Mouse (Mus musculus) embryonic stem cell, embryonic (primary cell): ENCODE data around the gene Oas1d.
"Not testable (repeated sequence)": the region's sequence is repeated elsewhere in the genome, so short reads cannot be mapped to it uniquely, and the experiment has no call there.

ENCODE experiments used
- CTCF ChIA-PET, 4 experiments: fragments of 300-600 bp in 2 of 4; fragments of 350-600 bp in 2 of 4; sonication (Branson Sonifier 250); formaldehyde crosslinking; loops; one replicate each; lab custom pipeline; 2022; ENCODE audit warnings: inconsistent platforms in 2 of 4; lab: Charles Lee
- POLR2A ChIA-PET, 4 experiments: fragments of 300-600 bp in 2 of 4; fragments of 350-600 bp in 2 of 4; sonication (Branson Sonifier 250); formaldehyde crosslinking; loops; one replicate each; lab custom pipeline; 2022; ENCODE audit warnings: antibody characterized with exemption in 4 of 4, inconsistent platforms in 1 of 4; lab: Charles Lee

Oas1d gene

GRCm38 (mm10) chr5:120914204-120914603 is at the start of gene Oas1d:
Oas1d (plus strand) TSS chr5:120914536.
- ChIA-PET POLR2A (interaction anchor here in 3 of 4 experiments (0.6 to 1.2 kb wide), 3 partner anchors 23 to 27 kb away, joined by 3 to 5 read pairs (median 4); partner anchors contain the start of gene Oas1g (in 1 of the 3)), CTCF (interaction anchor here (0.6 to 1.5 kb wide), 9 partner anchors 13 to 309 kb away, joined by 3 to 9 read pairs (median 4); partner anchors contain the start of genes Oas1c (in 1 of the 4) and Oas1g (in 1 of the 4))

- CTCF ChIA-PET = interaction anchor here in 2 of 4 experiments (0.5 to 1.5 kb wide), 3 partner anchors 28 to 223 kb away, joined by 3 read pairs; no protein-coding TSS in a partner anchor
- POLR2A ChIA-PET = no interaction called here
Observed at GRCm38 (mm10) chr5:120865336-120865860, 48.9 kb upstream of the Oas1d start.

GRCm38 (mm10) chr5:120869436-120870015 is 44.8 kb upstream of the Oas1d start:
- CTCF ChIA-PET = interaction anchor here in 1 of 4 experiments (0.7 to 1.3 kb wide), 2 partner anchors 18 to 36 kb away, joined by 3 read pairs; no protein-coding TSS in a partner anchor
- POLR2A ChIA-PET = interaction anchor here in 2 of 4 experiments (1.1 to 1.5 kb wide), 3 partner anchors 39 to 211 kb away, joined by 3 to 5 read pairs (median 4); no protein-coding TSS in a partner anchor

- ChIA-PET POLR2A (interaction anchor here in 2 of 4 experiments (0.5 to 1.5 kb wide), 5 partner anchors 18 to 210 kb away, joined by 3 to 6 read pairs (median 4); partner anchors contain the start of gene Oas1g (in 1 of the 2)), CTCF (interaction anchor here in 2 of 4 experiments (0.5 to 1.3 kb wide), 3 partner anchors 19 to 549 kb away, joined by 3 read pairs; no protein-coding TSS in a partner anchor)
Observed at GRCm38 (mm10) chr5:120870081-120870480, 44.3 kb upstream of the Oas1d start.

GRCm38 (mm10) chr5:120870782-120871181 is 43.6 kb upstream of the Oas1d start:
- CTCF ChIA-PET = interaction anchor here in 1 of 4 experiments (1.3 kb wide), 1 partner anchor 37 kb away, joined by 3 read pairs; no protein-coding TSS in a partner anchor

GRCm38 (mm10) chr5:120871469-120871868 is 42.9 kb upstream of the Oas1d start:
- ChIA-PET CTCF (no interaction called here), POLR2A (interaction anchor here in 1 of 4 experiments (0.7 to 1.5 kb wide), 3 partner anchors 10 to 68 kb away, joined by 4 read pairs; partner anchors contain the start of genes Oas1g and Oas1h)

More at GRCm38 (mm10) chr5:120870782-120871181, 43.6 kb upstream of the Oas1d start:
- POLR2A ChIA-PET = interaction anchor here in 2 of 4 experiments (0.7 to 1.5 kb wide), 5 partner anchors 9 to 68 kb away, joined by 3 to 5 read pairs (median 4); partner anchors contain the start of genes Oas1g (in 1 of the 2) and Oas1h (in 1 of the 2)

- CTCF ChIA-PET = not testable (repeated sequence)
- POLR2A ChIA-PET = interaction anchor here in 1 of 4 experiments (1.1 kb wide), 1 partner anchor 11 kb away, joined by 4 read pairs; the partner anchor contains the start of gene Oas1g
Observed at GRCm38 (mm10) chr5:120876839-120877238, 37.5 kb upstream of the Oas1d start.

GRCm38 (mm10) chr5:120877407-120877806 is 36.9 kb upstream of the Oas1d start:
- CTCF ChIA-PET = not testable (repeated sequence)
- POLR2A ChIA-PET = interaction anchor here in 2 of 4 experiments (1.1 to 2.2 kb wide), 3 partner anchors 11 to 22 kb away, joined by 4 to 28 read pairs (median 27); partner anchors contain the start of gene Oas1g (in 1 of the 2)

- POLR2A ChIA-PET = interaction anchor here in 3 of 4 experiments (0.6 to 2.2 kb wide), 5 partner anchors 9 to 28 kb away, joined by 3 to 28 read pairs (median 6); partner anchors contain the start of genes Oas1a (in 1 of the 3) and Oas1g (in 1 of the 3)
- CTCF ChIA-PET = interaction anchor here in 2 of 4 experiments (0.5 to 0.7 kb wide), 2 partner anchors 35 to 264 kb away, joined by 3 to 4 read pairs; no protein-coding TSS in a partner anchor
Observed at GRCm38 (mm10) chr5:120878803-120879202, 35.5 kb upstream of the Oas1d start.

GRCm38 (mm10) chr5:120881681-120882080 is 32.7 kb upstream of the Oas1d start:
- CTCF ChIA-PET = not testable (repeated sequence)
- POLR2A ChIA-PET = interaction anchor here in 2 of 4 experiments (0.6 to 0.7 kb wide), 2 partner anchors 19 to 20 kb away, joined by 4 to 6 read pairs; no protein-coding TSS in a partner anchor

GRCm38 (mm10) chr5:120887413-120887812 is 26.9 kb upstream of the Oas1d start, which contains the start of gene Oas1g:
Oas1g (minus strand) TSS chr5:120887613.
- CTCF ChIA-PET = interaction anchor here (0.5 to 1.4 kb wide), 24 partner anchors 12 to 1241 kb away, joined by 3 to 26 read pairs (median 6); partner anchors contain the start of gene Oas1a (in 2 of the 4)
- POLR2A ChIA-PET = interaction anchor here in 3 of 4 experiments (0.6 to 4.7 kb wide), 50 partner anchors 8 to 1501 kb away, joined by 3 to 71 read pairs (median 4); partner anchors contain the start of genes Oas1a (in 2 of the 3), Oas1c (in 2 of the 3), Oas1d (in 1 of the 3) and Oas1e (in 1 of the 3)

- CTCF ChIA-PET = interaction anchor here (0.6 to 1.4 kb wide), 24 partner anchors 11 to 1240 kb away, joined by 3 to 26 read pairs (median 6); partner anchors contain the start of genes Oas1a (in 2 of the 4) and Oas1f (in 1 of the 4)
- POLR2A ChIA-PET = interaction anchor here in 3 of 4 experiments (0.6 to 4.7 kb wide), 51 partner anchors 8 to 1502 kb away, joined by 3 to 71 read pairs (median 4); partner anchors contain the start of genes Oas1a (in 2 of the 3), Oas1c (in 2 of the 3), Oas1d (in 1 of the 3) and Oas1e (in 1 of the 3)
Observed at GRCm38 (mm10) chr5:120887831-120888230, 26.5 kb upstream of the Oas1d start.

- CTCF ChIA-PET = interaction anchor here in 3 of 4 experiments (0.6 to 1.4 kb wide), 9 partner anchors 24 to 111 kb away, joined by 3 to 13 read pairs (median 5); partner anchors contain the start of gene Oas1f (in 1 of the 3)
- POLR2A ChIA-PET = interaction anchor here in 3 of 4 experiments (0.6 to 4.7 kb wide), 34 partner anchors 9 to 567 kb away, joined by 3 to 71 read pairs (median 4); partner anchors contain the start of genes Oas1a (in 2 of the 3), Oas1c (in 2 of the 3), Oas1d (in 2 of the 3) and Oas1e (in 1 of the 3)
Observed at GRCm38 (mm10) chr5:120888294-120888815, 26.0 kb upstream of the Oas1d start.

- ChIA-PET POLR2A (interaction anchor here in 2 of 4 experiments (0.7 to 1.0 kb wide), 2 partner anchors 12 to 17 kb away, joined by 3 to 4 read pairs; partner anchors contain the start of gene Oas1a (in 1 of the 2)), CTCF (no interaction called here)
Observed at GRCm38 (mm10) chr5:120890026-120890425, 24.3 kb upstream of the Oas1d start.

- POLR2A ChIA-PET = interaction anchor here in 1 of 4 experiments (1.0 to 5.6 kb wide), 4 partner anchors 16 to 78 kb away, joined by 3 to 25 read pairs (median 4); partner anchors contain the start of genes Oas1a and Oas1c
- CTCF ChIA-PET = no interaction called here
Observed at GRCm38 (mm10) chr5:120890991-120891390, 23.3 kb upstream of the Oas1d start.

- ChIA-PET POLR2A (interaction anchor here in 3 of 4 experiments (0.5 to 5.6 kb wide), 17 partner anchors 11 to 1212 kb away, joined by 3 to 25 read pairs (median 4); partner anchors contain the start of genes Oas1a (in 3 of the 3), Oas1c (in 1 of the 3) and Rpl6 (in 1 of the 3)), CTCF (interaction anchor here in 1 of 4 experiments (0.6 kb wide), 1 partner anchor 36 kb away, joined by 3 read pairs; no protein-coding TSS in a partner anchor)
Observed at GRCm38 (mm10) chr5:120891566-120892242, 22.6 kb upstream of the Oas1d start.
